Mouse (Mus musculus): ENCODE data around the gene Syp.

GRCm38 (mm10) chrX:7662936-7663335 is 24.7 kb downstream of the Syp start:
- TF ChIP-seq CTCF (IDR thresholded peaks at IDR 0.05; ENCODE audit: borderline replicate concordance, extremely low read depth, insufficient read depth, insufficient read length), result no peak
- no peak for TF ChIP-seq POLR2A (IDR thresholded peaks at IDR 0.05; ENCODE audit: borderline replicate concordance, extremely low read depth, insufficient read depth, insufficient read length, poor library complexity, severe bottlenecking)
